Mouse (Mus musculus) frontal cortex, adult 2 months (tissue): Measurements from ENCODE around the gene Cacna2d3. TPM values are rescaled to one million over a fixed set of nuclear protein-coding genes. Genes with fewer than 3 reads are reported as not detected.

Experiments
- DNase-seq, 2 experiments: peaks; one replicate each; pipeline ENCODE4 v3.0.0; 2022; ENCODE audit warnings: low spot score in 1 of 2; ENCODE audit errors: extremely low spot score in 1 of 2
- polyA plus RNA-seq: library from polyadenylated mRNA; depleted of rRNA; stranded (reverse); fragments of >200 nt; gene quantifications from 2 replicates; pipeline ENCODE4 v1.2.3, GENCODE M21; 2012

Gene Cacna2d3
- polyA plus RNA-seq, 1 experiment, result 33.8 TPM

DNA sequence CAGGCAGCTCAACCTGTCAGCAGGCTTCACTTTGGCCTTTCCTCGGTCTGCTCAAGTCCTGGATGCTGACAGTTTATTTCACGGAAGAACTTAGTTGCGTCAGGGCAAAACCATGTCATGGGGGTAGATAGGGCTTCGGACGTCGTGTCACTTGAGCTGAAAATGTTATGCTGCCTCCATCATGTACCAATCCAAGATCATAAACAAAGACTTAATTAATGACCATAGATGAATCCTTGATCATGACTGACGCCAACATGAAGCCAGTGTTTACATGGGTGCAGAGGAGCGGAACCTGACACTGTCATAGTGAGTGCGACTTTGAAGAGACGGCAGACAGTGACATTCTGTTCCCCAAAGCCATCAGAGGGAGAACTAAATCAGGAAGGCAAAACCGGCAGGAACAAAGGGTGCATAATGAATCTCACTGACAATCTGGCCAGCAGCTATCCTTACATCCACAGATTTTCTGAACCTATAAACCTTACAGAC lies 542.2 kb downstream of the Cacna2d3 start:
- DNase-seq, result no peak

GRCm38 (mm10) chr14:29178695-29179396 lies 542.8 kb downstream of the Cacna2d3 start:
- peak in 1 of 2 experiments; percentile 32 for DNase-seq

GRCm38 (mm10) chr14:29174762-29175161 lies 546.9 kb downstream of the Cacna2d3 start:
- no peak for DNase-seq

DNA sequence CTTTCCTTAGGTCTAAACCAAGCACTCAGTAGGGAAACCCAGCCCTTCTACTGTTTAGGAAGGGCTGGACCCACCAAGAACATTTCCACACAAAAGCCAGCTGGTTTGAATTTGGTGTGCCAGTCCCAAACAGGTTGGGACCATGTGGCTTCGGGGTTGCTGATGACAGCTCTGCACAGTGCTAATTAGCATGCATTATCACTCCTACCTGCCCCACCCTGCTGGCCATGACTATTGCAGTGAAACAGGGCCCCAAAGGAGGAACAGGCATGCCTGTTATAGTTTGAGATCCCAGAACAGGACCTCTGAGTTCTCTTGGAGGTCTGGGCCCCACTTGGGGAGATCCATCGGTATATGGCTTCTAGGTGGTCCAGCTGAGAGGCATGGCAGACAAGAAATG lies 549.5 kb downstream of the Cacna2d3 start:
- no peak for DNase-seq

- no peak for DNase-seq
These were observed 557.0 kb downstream of the Cacna2d3 start for GRCm38 (mm10) chr14:29164653-29165030.

- no peak for DNase-seq
These were observed 557.5 kb downstream of the Cacna2d3 start for GRCm38 (mm10) chr14:29163998-29164652.

DNA sequence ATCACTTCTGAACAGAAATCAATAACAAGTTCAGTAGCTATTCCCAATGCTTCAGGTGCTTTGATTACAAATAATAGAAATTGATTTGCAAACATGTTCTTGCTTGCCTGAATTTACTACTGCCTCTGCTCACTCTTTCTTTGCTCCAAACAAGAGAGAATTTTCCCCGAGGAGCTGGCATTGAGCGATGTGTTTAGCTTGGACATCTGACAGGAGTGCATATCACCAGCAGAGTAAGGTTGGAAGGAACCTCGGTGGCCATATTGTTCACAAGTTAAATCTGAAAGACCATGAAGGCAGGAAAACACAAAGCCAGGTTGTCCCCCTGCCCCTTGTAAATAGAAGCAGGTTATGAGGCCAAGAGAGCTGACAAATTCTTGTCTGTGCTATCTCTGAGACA lies 561.9 kb downstream of the Cacna2d3 start:
- DNase-seq, result no peak

DNA sequence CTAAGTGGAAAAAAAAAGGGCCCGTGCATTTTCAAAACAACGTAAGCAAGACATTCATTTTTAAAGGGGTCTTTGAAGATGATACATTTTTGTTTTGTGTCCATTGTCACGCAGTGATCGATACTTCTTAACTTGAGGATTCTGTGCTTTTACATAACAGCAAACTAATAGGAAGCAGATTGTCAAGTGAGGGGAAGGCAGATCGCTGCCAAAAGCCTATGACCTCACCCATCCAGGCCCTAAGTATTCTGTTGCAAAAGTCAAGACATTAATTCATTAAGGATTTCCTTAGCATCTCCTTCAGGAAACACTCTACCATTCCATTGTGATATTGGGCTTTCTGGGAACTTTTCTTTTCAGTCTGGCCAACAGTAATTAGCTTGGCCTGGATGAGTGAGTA lies 564.6 kb downstream of the Cacna2d3 start:
- DNase-seq, result no peak

DNA sequence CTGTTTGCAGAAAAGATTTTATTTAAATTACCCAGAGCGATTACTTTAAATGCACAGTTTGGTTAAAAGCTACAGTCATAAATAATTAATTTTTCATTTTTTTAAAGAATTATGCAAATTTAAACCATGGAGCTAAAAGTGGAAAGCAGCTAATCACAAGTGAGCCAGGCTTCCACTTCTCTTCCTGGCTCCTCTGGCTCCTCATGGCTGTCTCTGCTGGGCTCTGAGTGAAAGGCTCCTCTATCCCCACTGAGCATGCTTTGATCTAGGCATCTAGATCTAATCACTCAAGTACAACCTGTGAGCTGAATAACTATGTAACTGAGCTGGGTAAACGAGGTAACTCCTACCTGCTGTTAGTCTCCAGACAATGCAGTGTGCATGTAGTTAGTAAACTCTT lies 577.5 kb downstream of the Cacna2d3 start:
- no peak for DNase-seq

DNA sequence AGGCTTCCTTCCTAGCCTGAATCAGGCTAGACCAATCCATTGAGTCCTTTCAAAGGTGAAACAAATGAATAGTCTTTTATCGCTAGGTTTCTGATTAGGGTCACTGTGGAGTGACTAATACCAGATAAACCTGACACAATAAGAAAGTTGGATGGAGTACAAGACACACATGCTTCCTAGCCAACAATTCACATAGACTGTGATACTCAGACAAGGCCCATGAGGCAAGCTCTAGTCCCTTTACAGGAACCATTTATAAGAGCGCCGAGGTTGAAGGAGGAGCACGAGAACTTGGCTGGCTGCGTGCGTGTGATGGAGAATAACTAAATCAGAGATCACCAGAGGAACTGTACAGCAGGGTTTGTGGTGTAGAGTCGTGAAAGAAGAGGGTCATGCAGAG lies 584.0 kb downstream of the Cacna2d3 start:
- DNase-seq, result no peak

DNA sequence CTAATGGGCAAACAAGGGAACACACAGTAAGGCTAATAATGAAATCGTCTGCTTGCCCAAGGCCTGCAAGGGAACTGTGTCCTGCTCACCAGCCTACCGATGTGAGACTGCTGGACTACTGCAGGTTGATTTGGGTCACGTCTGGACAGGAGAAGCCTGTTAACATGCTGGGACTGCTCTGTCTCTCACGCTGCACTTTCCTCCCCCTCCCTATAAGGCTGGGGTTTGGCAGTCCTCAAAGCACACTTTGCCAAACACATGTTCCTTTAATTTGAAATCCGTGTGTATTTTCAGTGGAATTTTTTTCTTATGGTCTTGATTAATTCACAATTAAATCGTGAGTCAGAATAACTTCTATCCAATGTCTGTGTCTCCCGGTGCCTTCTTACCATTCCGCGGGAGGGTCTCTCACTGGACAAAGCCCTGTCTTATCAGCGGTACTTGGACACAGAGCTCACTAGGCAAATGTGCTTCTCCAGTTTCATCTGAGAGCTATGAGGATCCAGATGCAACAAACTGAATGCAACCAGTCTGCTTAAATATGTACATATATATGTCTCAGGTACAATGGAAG lies 584.6 kb downstream of the Cacna2d3 start:
- peak in 1 of 2 experiments; percentile 18 for DNase-seq

GRCm38 (mm10) chr14:29134901-29135300 lies 586.8 kb downstream of the Cacna2d3 start:
- no peak for DNase-seq

- no peak for DNase-seq
These were observed 591.2 kb downstream of the Cacna2d3 start for GRCm38 (mm10) chr14:29130511-29130910.

DNA sequence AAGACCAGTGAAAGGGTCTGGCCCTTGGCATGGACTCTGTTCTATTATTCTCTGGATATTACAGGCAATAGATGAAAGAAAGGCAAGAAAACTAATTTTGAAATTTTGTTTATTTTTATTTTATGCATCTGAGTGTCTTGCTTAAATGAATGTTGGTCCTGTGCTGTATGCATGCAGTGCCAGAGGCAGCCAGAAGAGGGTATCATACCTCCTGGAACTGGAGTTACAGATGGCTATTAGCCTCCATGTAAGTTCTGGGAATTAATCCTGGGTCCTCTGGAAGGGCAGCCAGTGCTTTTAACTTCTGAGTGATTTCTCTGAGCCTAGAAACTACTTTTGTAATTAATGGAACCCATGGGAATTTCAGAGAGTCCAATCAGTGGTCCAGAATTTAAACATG lies 597.8 kb downstream of the Cacna2d3 start:
- DNase-seq, result no peak

DNA sequence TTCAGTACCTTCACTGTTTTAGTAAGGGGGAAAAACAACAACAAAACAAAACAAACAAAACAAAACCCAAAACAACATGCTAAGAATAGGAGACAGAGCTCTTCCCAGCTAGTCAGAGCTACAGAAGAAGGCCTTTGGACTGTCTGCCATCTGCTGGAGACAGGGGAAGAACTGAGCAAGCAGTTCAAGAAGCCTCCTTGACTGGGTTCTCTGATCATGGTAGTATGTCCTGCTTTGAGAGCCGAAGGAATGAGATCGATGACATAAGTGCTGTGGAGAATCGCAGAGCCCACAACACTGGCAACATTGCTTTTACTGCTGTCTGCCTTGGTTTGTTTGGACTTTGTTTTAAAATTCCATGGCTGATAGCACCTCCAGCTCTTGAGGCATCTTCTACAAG lies 598.9 kb downstream of the Cacna2d3 start:
- no peak for DNase-seq

GRCm38 (mm10) chr14:29113852-29114450 lies 607.7 kb downstream of the Cacna2d3 start:
- DNase-seq, result no peak

DNA sequence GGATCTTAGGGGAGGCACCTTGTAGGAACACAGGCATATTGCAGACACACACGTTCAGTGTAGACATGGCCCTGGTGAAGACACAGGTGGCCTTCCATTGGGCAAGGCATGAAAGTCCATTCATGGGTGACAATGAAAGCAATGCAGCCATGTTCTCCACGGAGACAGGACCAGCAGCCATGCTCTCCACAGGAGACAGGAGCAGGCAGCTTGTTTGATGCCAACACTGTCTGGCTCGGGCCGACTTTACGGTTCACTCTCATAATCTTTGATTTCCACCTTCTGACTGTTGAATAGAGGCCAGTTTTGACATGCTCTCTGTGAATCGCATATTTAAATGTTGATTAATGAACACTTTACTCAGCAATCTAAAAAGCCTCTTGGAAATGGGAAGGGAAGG lies 610.0 kb downstream of the Cacna2d3 start:
- DNase-seq, result no peak

GRCm38 (mm10) chr14:29110351-29111091 lies 611.1 kb downstream of the Cacna2d3 start:
- peak in 1 of 2 experiments; percentile 55 for DNase-seq

GRCm38 (mm10) chr14:29107464-29107863 lies 614.2 kb downstream of the Cacna2d3 start:
- DNase-seq, result no peak

DNA sequence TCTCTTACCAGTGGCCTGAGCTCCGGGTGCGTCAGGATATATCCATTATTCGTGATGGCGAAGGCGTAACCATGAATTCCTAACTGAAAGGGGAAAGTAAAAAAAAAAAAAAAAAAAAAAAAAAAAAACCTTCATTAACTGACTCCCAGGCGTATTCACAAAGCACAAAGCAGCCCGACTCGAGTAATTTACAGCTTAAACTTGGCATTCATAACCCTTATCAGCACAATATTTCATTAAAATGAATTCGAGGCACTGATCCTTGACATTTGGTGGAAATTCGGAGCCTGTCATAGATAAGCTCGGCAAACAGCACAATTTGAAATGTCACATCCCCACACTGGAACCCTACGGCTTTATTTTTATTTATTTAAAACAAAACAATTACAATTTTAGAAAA lies 623.9 kb downstream of the Cacna2d3 start:
- DNase-seq, result no peak

GRCm38 (mm10) chr14:29095431-29095830 lies 626.2 kb downstream of the Cacna2d3 start:
- no peak for DNase-seq
